Mouse (Mus musculus) midbrain, embryonic 16.5 days (tissue): ENCODE data around the gene Ccl1. TPM values are rescaled to one million over a fixed set of nuclear protein-coding genes. Genes with fewer than 3 reads are reported as not detected.

Experiments
- polyA plus RNA-seq: library from polyadenylated mRNA; unstranded; fragments of >200 nt; fragmentation: Nextera tagmentation; extraction: Ambion mirVana; gene quantifications from 2 replicates; pipeline ENCODE4 v1.2.1, GENCODE M21; 2015

Gene Ccl1
- polyA plus RNA-seq, 1 experiment from 2014 or later, result 1.1 TPM

Other genes with a start within 250 kb of the Ccl1 start
- 0.23 TPM in 1 of 2 replicates, not detected in the other for gene Ccl11, start 247.9 kb downstream of the Ccl1 start, polyA plus RNA-seq
- gene Ccl12, start 203.8 kb downstream of the Ccl1 start, polyA plus RNA-seq, result 1.0 and 1.1 TPM in 2 replicates
- not detected in 2 replicates for gene Ccl8, start 190.5 kb downstream of the Ccl1 start, polyA plus RNA-seq
- gene Tmem132e, start 83.2 kb upstream of the Ccl1 start, polyA plus RNA-seq, result 2.1 and 2.9 TPM in 2 replicates